Mouse (Mus musculus): ENCODE measurements around the gene Nos1ap.

DNA sequence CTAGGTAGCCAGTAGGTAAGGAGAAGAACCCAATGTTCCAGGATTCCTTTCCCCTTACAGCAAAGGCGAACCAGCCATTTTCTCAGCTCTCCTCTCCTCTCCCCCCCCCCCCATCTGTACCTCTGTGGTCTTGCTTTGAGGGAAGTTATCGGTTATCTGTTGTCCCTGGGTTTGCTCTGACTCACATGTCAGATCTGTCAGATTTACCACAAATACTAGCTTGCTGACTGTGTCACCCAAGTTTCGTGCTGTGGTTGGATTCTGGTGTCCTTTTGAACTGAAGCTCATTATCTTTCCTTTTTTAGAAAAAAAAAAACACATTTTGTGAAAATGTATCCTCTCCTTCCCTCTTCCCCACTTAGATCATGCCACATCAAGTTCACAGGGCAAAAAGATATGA lies 50.2 kb downstream of the Nos1ap start:
- TF ChIP-seq CTCF (IDR thresholded peaks at IDR 0.05; ENCODE audit: low read depth), result no peak
- TF ChIP-seq EP300 (IDR thresholded peaks at IDR 0.05; ENCODE audit: low read depth), result no peak

Data from liver, postnatal 0 days (tissue).